Mouse (Mus musculus) thymus, adult 2 months (tissue): Measurements from ENCODE around the gene Kcnmb3. TPM values are rescaled to one million over a fixed set of nuclear protein-coding genes. Genes with fewer than 3 reads are reported as not detected.

Experiments
- DNase-seq: peaks from one replicate; pipeline ENCODE4 v3.0.0; 2021
- H3K27ac ChIP-seq: fragments of 200-500 bp; 2 replicates; pipeline ENCODE4 v1.5.1; 2012; ENCODE audit warnings: low read length, control low read depth; ENCODE audit not compliant: control insufficient read depth, insufficient read depth
- H3K27me3 ChIP-seq: fragments of 200-500 bp; 2 replicates; pipeline ENCODE4 v1.6.1; 2012; ENCODE audit warnings: mild to moderate bottlenecking, low read length, moderate library complexity, mixed read lengths; ENCODE audit not compliant: control insufficient read depth, insufficient read depth
- H3K36me3 ChIP-seq: fragments of 200-500 bp; 2 replicates; pipeline ENCODE4 v1.6.1; 2012; ENCODE audit warnings: mild to moderate bottlenecking, low read length, moderate library complexity; ENCODE audit not compliant: control insufficient read depth, insufficient read depth
- H3K4me1 ChIP-seq: fragments of 200-500 bp; replicated peaks from 2 replicates; pipeline ENCODE4 v1.6.1; 2012; ENCODE audit warnings: low read length; ENCODE audit not compliant: control insufficient read depth, insufficient read depth
- H3K4me3 ChIP-seq: fragments of 200-500 bp; 2 replicates; pipeline ENCODE4 v1.5.1; 2012; ENCODE audit warnings: mild to moderate bottlenecking, low read length, control low read depth, moderate library complexity; ENCODE audit not compliant: control insufficient read depth, insufficient read depth
- CTCF ChIP-seq: fragments of 200-500 bp; IDR thresholded peaks from 2 replicates; pipeline ENCODE4 v1.5.1; 2012; ENCODE audit warnings: mild to moderate bottlenecking, control low read depth, low read length, moderate library complexity, borderline replicate concordance; ENCODE audit not compliant: control insufficient read depth, poor library complexity, insufficient read depth; ENCODE audit errors: extremely low read depth
- POLR2A ChIP-seq: fragments of 200-500 bp; IDR thresholded peaks from 2 replicates; pipeline ENCODE4 v1.6.1; 2012; ENCODE audit warnings: mild to moderate bottlenecking, low read length, control low read depth, moderate library complexity; ENCODE audit not compliant: control insufficient read depth, poor library complexity, insufficient read depth; ENCODE audit errors: extremely low read depth
- WGBS: fragments of 180-500 bp; shearing (Covaris S2); methylation state at CpG from one replicate; pipeline ENCODE4 v1.1.7; 2018; 5-methylcytosine and 5-hydroxymethylcytosine counted together
- polyA plus RNA-seq: library from polyadenylated mRNA; depleted of rRNA; stranded (reverse); fragments of >200 nt; gene quantifications from 2 replicates; pipeline ENCODE4 v1.2.3, GENCODE M21; 2012

The Kcnmb3 gene
- polyA plus RNA-seq, 1 experiment: 0.05 TPM

DNA sequence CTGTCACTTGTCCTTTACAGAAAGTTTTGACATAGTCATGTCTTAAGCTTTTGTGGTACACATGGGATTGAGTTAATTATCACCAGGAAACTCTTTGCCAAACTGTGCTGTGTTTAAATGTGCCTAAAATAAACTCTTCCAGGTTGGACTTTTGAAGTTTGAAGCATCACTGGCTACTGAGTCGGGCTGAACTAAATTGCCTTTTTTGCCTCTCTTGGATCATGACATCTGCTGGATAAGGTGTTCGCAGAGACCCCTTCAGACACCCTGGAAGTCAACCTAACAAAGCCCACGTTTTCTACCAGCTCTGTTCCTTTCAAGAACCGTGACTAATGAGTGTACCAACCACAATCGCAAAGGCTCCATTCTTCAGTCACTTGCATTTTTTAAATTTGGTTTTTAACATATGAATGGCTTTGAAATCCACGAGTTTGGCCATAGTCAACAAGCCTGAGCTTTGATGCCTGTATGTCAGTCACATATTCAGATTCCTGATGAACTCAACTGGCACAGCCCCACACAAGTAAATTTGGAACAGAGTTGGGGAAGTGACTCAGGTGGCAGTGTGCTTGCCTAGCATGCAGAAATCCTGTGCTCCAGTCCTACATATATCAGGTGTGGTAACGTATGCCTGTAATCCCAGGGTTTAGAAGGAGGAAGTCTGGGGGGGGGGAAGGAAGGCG, 3.2 kb upstream of the Kcnmb3 start:
- H3K4me1 ChIP-seq: no peaks in the 10 kb centered on the region
- WGBS: 77% methylated on average over 8 of the region's 8 CpGs
- H3K27ac ChIP-seq: no peak overlapping the region
- TF ChIP-seq CTCF: no peak
- no peak for TF ChIP-seq POLR2A
- no peaks in the 10 kb centered on the region for H3K27me3 ChIP-seq
- DNase-seq: no peak
- H3K36me3 ChIP-seq: no peaks in the 10 kb centered on the region
- H3K4me3 ChIP-seq: no peak overlapping the region

- no peaks in the 10 kb centered on the region for H3K4me1 ChIP-seq
- H3K36me3 ChIP-seq: no peaks in the 10 kb centered on the region
- DNase-seq: peak; percentile 34
- H3K27ac ChIP-seq: no peak overlapping the region
- H3K4me3 ChIP-seq: no peak overlapping the region
- 87% methylated on average over 8 of the region's 8 CpGs for WGBS
- TF ChIP-seq CTCF: no peak
- no peak for TF ChIP-seq POLR2A
- no peaks in the 10 kb centered on the region for H3K27me3 ChIP-seq
These were observed 2.5 kb upstream of the Kcnmb3 start for GRCm38 (mm10) chr3:32494387-32495087.

- Histone ChIP-seq H3K36me3 (no peaks in the 10 kb centered on the region), H3K27ac (no peak overlapping the region), H3K4me1 (no peaks in the 10 kb centered on the region), H3K27me3 (no peaks in the 10 kb centered on the region), H3K4me3 (no peak overlapping the region)
- DNase-seq: no peak
- TF ChIP-seq POLR2A (no peak), CTCF (no peak)
These were observed 1.1 kb downstream of the Kcnmb3 start for GRCm38 (mm10) chr3:32490928-32491315.

DNA sequence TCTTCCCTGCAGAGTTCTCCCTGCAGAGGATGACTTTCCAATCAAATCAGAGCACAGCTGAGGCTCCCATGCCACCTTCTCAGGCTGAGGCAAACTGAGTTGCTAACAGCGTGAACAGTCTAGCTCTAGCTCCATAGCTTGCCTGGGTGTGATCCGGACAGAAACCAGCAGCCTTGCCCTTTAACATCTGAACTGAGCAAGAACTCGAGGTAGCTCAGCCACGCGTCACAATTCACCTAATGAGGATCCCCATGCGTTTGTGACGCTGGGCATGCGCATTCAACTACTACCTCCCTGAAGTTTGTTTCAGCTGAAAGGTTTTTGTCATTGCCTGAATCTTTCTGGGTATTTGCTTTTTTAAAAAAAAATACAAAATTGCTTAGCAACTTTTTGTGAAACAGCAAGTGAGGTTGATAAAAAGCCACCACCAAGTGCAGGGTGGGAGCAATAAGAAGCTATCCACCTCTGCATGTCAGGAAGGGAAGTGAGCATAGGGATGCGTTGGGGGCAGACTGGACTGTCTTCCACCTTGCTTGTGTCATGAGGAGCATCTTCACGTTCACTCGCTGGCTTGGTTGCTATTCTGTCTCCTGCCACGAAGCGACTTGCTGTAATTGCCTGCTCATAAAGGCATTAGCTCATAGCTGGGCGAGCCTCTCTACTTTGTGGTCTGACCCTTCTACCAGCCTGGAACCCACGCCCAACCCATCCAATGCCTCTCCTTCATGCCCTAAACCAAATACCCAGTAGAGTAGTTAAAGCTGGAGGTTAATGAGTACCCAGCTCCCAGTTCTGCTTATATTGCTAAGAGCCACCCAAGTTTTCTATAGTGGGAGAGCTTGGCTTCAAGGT, 1.7 kb downstream of the Kcnmb3 start:
- Histone ChIP-seq H3K4me3 (no peak overlapping the region), H3K36me3 (no peaks in the 10 kb centered on the region), H3K27me3 (no peaks in the 10 kb centered on the region), H3K4me1 (no peaks in the 10 kb centered on the region), H3K27ac (no peak overlapping the region)
- 76% methylated on average over 15 of the region's 15 CpGs for WGBS
- TF ChIP-seq POLR2A (no peak), CTCF (no peak)
- no peak for DNase-seq

DNA sequence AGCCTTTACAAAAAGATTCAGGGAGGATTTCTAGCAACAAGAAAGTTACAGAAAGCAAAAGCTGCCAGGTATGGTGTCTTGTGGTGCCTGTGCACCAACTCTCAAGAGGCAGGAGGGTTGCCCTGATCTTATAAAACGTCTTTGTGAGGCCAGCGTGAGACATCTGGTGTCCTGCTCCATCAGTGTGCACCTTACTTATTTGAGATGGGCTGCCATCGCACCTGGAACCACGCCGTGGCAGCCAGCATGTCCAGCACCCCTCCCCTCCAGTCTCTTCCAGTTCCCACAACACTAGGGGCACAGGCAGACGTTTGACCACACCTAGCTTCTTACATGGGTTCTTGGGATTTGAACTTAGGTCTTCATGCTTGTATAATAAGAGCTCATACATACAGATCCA, 3.9 kb downstream of the Kcnmb3 start:
- DNase-seq: no peak
- Histone ChIP-seq H3K27ac (no peak overlapping the region), H3K27me3 (no peaks in the 10 kb centered on the region), H3K4me1 (no peaks in the 10 kb centered on the region), H3K4me3 (no peak overlapping the region), H3K36me3 (no peaks in the 10 kb centered on the region)
- TF ChIP-seq POLR2A (no peak), CTCF (no peak)
- WGBS: 77% methylated on average over 6 of the region's 6 CpGs

GRCm38 (mm10) chr3:32486543-32486942, 5.5 kb downstream of the Kcnmb3 start:
- no peak overlapping the region for H3K27ac ChIP-seq
- no peaks in the 10 kb centered on the region for H3K4me1 ChIP-seq
- H3K36me3 ChIP-seq: no peaks in the 10 kb centered on the region
- WGBS: 12% methylated on average over 4 of the region's 4 CpGs
- no peak for DNase-seq
- H3K27me3 ChIP-seq: no peaks in the 10 kb centered on the region
- TF ChIP-seq CTCF (no peak), POLR2A (no peak)
- H3K4me3 ChIP-seq: no peak overlapping the region
